ENCODE assay signal across 8 mouse cellular contexts in genomic region chr11:119198564-119199232, GRCm38 (mm10). TPM values are rescaled to one million over a fixed set of nuclear protein-coding genes. Genes with fewer than 3 reads are reported as not detected.
DNase-seq lines count a peak whose midpoint lies in the region; ATAC-seq and TF ChIP-seq lines count a peak whose summit lies in the region.

No protein-coding gene starts in this region.

- no peaks in the 10 kb centered on the region for H3K4me1 ChIP-seq in heart, adult 2 months (ENCODE audit: control insufficient read depth, insufficient read depth, low read length)
- peaks cover 10% of the 10 kb centered on the region; the same call in 1 of the 2 replicates for H3K4me1 ChIP-seq in thymus, adult 2 months (replicated peaks; ENCODE audit: control insufficient read depth, insufficient read depth, low read length)

- no peak overlapping the region for H3K9ac ChIP-seq in heart, adult 2 months (ENCODE audit: low read depth, low read length)

- H3K79me2 ChIP-seq in heart, adult 2 months (replicated peaks; ENCODE audit: control insufficient read depth, insufficient read depth, low read length): no peaks in the 10 kb centered on the region; the same call in 1 of the 2 replicates

- no peak for DNase-seq in heart, adult 2 months
- DNase-seq in heart, adult 8-10 months (ENCODE audit: low spot score): no peak
- peak; percentile 49 for DNase-seq in thymus, adult 2 months
- no peak for DNase-seq in thymus, adult 18-20 months
- peak; percentile 44 to 46 for DNase-seq in frontal cortex, postnatal 25 days (ENCODE audit: low spot score in 2 of 2)
- DNase-seq in left cerebral cortex, adult 8-10 months (ENCODE audit: low spot score in 2 of 2): peak; percentile 37 to 77
- peak; percentile 84 for DNase-seq in telencephalon, adult 2 months (ENCODE audit: low read depth, low spot score)

- H3K4me3 ChIP-seq in heart, adult 2 months: no peak overlapping the region
- no peak overlapping the region for H3K4me3 ChIP-seq in thymus, adult 2 months (ENCODE audit: control insufficient read depth, insufficient read depth, low read length)

- no peak overlapping the region for H3K27ac ChIP-seq in heart, adult 2 months
- no peak overlapping the region for H3K27ac ChIP-seq in thymus, adult 2 months (ENCODE audit: control insufficient read depth, insufficient read depth, low read length)

- H3K27me3 ChIP-seq in heart, adult 2 months (ENCODE audit: control insufficient read depth, insufficient read depth, low read length): no peaks in the 10 kb centered on the region
- no peaks in the 10 kb centered on the region for H3K27me3 ChIP-seq in thymus, adult 2 months (ENCODE audit: control insufficient read depth, insufficient read depth, low read length)

- TF ChIP-seq EP300 in heart, adult 2 months (IDR thresholded peaks at IDR 0.05; ENCODE audit: insufficient read depth, low read depth, low read length): no peak

- TF ChIP-seq POLR2A in heart, adult 2 months (IDR thresholded peaks at IDR 0.05; ENCODE audit: insufficient read depth, low read depth, low read length): no peak
- TF ChIP-seq POLR2A in thymus, adult 2 months (IDR thresholded peaks at IDR 0.05; ENCODE audit: control insufficient read depth, extremely low read depth, insufficient read depth, low read length, poor library complexity): no peak

- ATAC-seq in erythroblast, adult 5-6 weeks (replicated peaks; ENCODE audit: low FRiP score, poor library complexity, severe bottlenecking): no peak

- peak; percentile 65 for TF ChIP-seq CTCF in heart, adult 2 months (IDR thresholded peaks at IDR 0.05)
- peak; percentile 75; the same call in 1 of the 2 replicates for TF ChIP-seq CTCF in thymus, adult 2 months (IDR thresholded peaks at IDR 0.05; ENCODE audit: borderline replicate concordance, control insufficient read depth, extremely low read depth, insufficient read depth, low read length, poor library complexity)

- WGBS in heart, adult 2 months: 41% methylated on average over 26 of the region's 26 CpGs
- 47% methylated on average over 26 of the region's 26 CpGs for WGBS in thymus, adult 2 months

- intact Hi-C loops in heart, adult 2 months (cut with DNase I): no loop called here

- no peaks in the 10 kb centered on the region for H3K36me3 ChIP-seq in heart, adult 2 months (ENCODE audit: control insufficient read depth, insufficient read depth, low read length)
- no peaks in the 10 kb centered on the region for H3K36me3 ChIP-seq in thymus, adult 2 months (ENCODE audit: control insufficient read depth, insufficient read depth, low read length)

RNA-seq across cellular contexts. Expression of gene Tbc1d16, which starts 29.6 kb away (rescaled TPM):
- 10 to 100 TPM; 61.0 to 73.7 TPM for total RNA-seq in heart, adult 2 months (2021)
- polyA plus RNA-seq in heart, adult 2 months (2012; rRNA removed): 26.0 and 53.7 TPM in 2 replicates
- total RNA-seq in heart, adult 8-10 months (2022): 10 to 100 TPM; 60.3 to 72.2 (median 64.4) TPM
- polyA plus RNA-seq in thymus, adult 2 months (2012; rRNA removed): 10.8 and 12.0 TPM in 2 replicates
- 10 to 100 TPM; 32.9 to 39.8 (median 35.6) TPM for total RNA-seq in left cerebral cortex, adult 8-10 months (2022)
- total RNA-seq in erythroblast, adult 5-6 weeks (2015; ENCODE audit: low replicate concordance): 0.38 TPM in 1 of 2 replicates, not detected in the other
- 0.09 and 0.42 TPM in 2 replicates for total RNA-seq in erythroblast, adult 5-6 weeks (2017; ENCODE audit: low replicate concordance)

RNA-seq across cellular contexts. Expression of gene Ccdc40, which starts 29.7 kb away (rescaled TPM):
- total RNA-seq in heart, adult 2 months (2021): under 1 TPM in 1 of 2 experiments, not detected in 1; 0.21 TPM
- 0.44 and 0.59 TPM in 2 replicates for polyA plus RNA-seq in heart, adult 2 months (2012; rRNA removed)
- total RNA-seq in heart, adult 8-10 months (2022): under 1 TPM in 1 of 4 experiments, not detected in 3; 0.20 TPM
- 1.8 and 2.5 TPM in 2 replicates for polyA plus RNA-seq in thymus, adult 2 months (2012; rRNA removed)
- total RNA-seq in left cerebral cortex, adult 8-10 months (2022): 1 to 10 TPM; 1.1 to 3.2 (median 1.7) TPM
- total RNA-seq in erythroblast, adult 5-6 weeks (2015; ENCODE audit: low replicate concordance): not detected in 2 replicates
- total RNA-seq in erythroblast, adult 5-6 weeks (2017; ENCODE audit: low replicate concordance): 0.56 and 1.5 TPM in 2 replicates

Comparison
In these comparisons a context has a peak if more than half of its experiments do, and no peak if none do; other contexts are left out.
1. DNase-seq: peak in thymus, adult 2 months (single experiment), frontal cortex, postnatal 25 days (2 of 2), left cerebral cortex, adult 8-10 months (2 of 2) and telencephalon, adult 2 months (single experiment); none in heart, adult 2 months (0 of 2), heart, adult 8-10 months (single experiment) and thymus, adult 18-20 months (0 of 2).
2. RNA of gene Tbc1d16, which starts 29.6 kb away (total RNA-seq): 61.0 to 73.7 TPM in heart, adult 2 months, 60.3 to 72.2 TPM in heart, adult 8-10 months and 32.9 to 39.8 TPM in left cerebral cortex, adult 8-10 months; 0.09 to 0.42 TPM in erythroblast, adult 5-6 weeks; every median in the first group is over 10 times any median in the second.